ENCODE assay signal across 8 mouse cellular contexts in the genomic region with DNA sequence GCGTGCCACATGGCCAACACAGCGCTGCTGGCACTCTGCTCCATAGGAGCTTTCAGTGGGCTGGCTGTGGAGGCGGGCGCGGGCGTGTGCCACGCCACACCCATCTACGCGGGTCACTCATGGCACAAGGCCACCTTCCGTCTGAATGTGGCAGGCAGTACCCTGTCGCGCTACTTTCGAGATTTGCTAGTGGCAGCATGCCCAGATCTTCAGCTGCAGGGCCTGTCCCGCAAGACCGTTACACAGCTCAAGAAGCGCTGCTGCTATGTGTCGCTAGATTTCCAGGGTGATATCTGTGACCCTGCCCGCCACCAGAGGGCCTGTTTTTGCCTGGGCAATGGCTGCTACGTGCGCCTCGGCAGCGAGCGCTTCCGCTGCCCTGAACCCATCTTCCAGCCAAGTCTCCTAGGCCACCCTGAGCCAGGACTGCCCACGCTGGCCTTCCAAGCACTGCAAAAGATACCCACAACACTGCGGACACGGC. TPM values are rescaled to one million over a fixed set of nuclear protein-coding genes. Genes with fewer than 3 reads are reported as not detected.
A peak's percentile ranks its signal among the peaks of the same experiment; 100 is the strongest.
DNase-seq lines count a peak whose midpoint lies in the region; ATAC-seq and TF ChIP-seq lines count a peak whose summit lies in the region.

No protein-coding gene starts in this region.

- peak overlapping the region; percentile 37 for H3K4me2 ChIP-seq in forebrain, embryonic 14.5 days (ENCODE audit: low read length)
- H3K4me2 ChIP-seq in lung, embryonic 16.5 days (ENCODE audit: low read depth, low read length) = peak overlapping the region; percentile 49

- TF ChIP-seq CTCF in E14TG2a.4 (conservative IDR thresholded peaks at IDR 0.05; ENCODE audit: low read length) = peak; percentile 27

- 16% methylated on average over 27 of the region's 27 CpGs for WGBS in forebrain, embryonic 14.5 days
- WGBS in lung, embryonic 16.5 days = 15% methylated on average over 27 of the region's 27 CpGs

- peak; percentile 76 for DNase-seq in cerebellum, adult 11 months
- peak; percentile 86 for DNase-seq in forebrain, embryonic 14.5 days (ENCODE audit: low spot score)
- DNase-seq in heart, postnatal 10 days = peak; percentile 72 to 74
- DNase-seq in kidney, postnatal 36 days = peak; percentile 67 to 86
- DNase-seq in ovary, postnatal 14 days (ENCODE audit: low spot score) = peak; percentile 48
- DNase-seq in thymus, postnatal 10 days (ENCODE audit: low spot score in 2 of 2) = peak; percentile 55 to 76

- ATAC-seq in forebrain, embryonic 14.5 days = peak; percentile 71
- ATAC-seq in lung, embryonic 16.5 days (ENCODE audit: low read depth) = peak; percentile 74

- H3K27me3 ChIP-seq in E14TG2a.4 (ENCODE audit: insufficient read depth, low read length) = peaks cover 55% of the 10 kb centered on the region
- H3K27me3 ChIP-seq in forebrain, embryonic 14.5 days (replicated peaks; ENCODE audit: control insufficient read depth, insufficient read depth, low read length) = no peaks in the 10 kb centered on the region
- H3K27me3 ChIP-seq in lung, embryonic 16.5 days (ENCODE audit: control insufficient read depth, insufficient read depth, low read depth, low read length) = peaks cover 14% of the 10 kb centered on the region

- 0 out of 2 replicates have a peak overlapping the region, but pooled peaks have one; percentile 17 for H3K9ac ChIP-seq in forebrain, embryonic 14.5 days (ENCODE audit: low read length)
- peak overlapping the region; percentile 12 for H3K9ac ChIP-seq in lung, embryonic 16.5 days (ENCODE audit: low read length)

- intact Hi-C loops in heart, postnatal 10 days (cut with DNase I) = loop anchor here (2.0 kb wide), 1 partner anchor 60 kb away; a partner anchor contains a TSS

- H3K4me1 ChIP-seq in E14TG2a.4 (replicated peaks; ENCODE audit: low read depth, low read length) = peaks cover 68% of the 10 kb centered on the region
- H3K4me1 ChIP-seq in forebrain, embryonic 14.5 days (ENCODE audit: control insufficient read depth, insufficient read depth, low read length) = peaks cover 27% of the 10 kb centered on the region
- peaks cover 24% of the 10 kb centered on the region for H3K4me1 ChIP-seq in lung, embryonic 16.5 days (replicated peaks; ENCODE audit: control insufficient read depth, insufficient read depth, low read length)

- H3K36me3 ChIP-seq in E14TG2a.4 (ENCODE audit: insufficient read depth, low read length) = peaks cover 31% of the 10 kb centered on the region
- H3K36me3 ChIP-seq in forebrain, embryonic 14.5 days (ENCODE audit: control insufficient read depth, insufficient read depth, low read length) = no peaks in the 10 kb centered on the region
- H3K36me3 ChIP-seq in lung, embryonic 16.5 days (ENCODE audit: control insufficient read depth, insufficient read depth, low read length) = no peaks in the 10 kb centered on the region

- H3K9me3 ChIP-seq in E14TG2a.4 (ENCODE audit: low read length) = no peaks in the 10 kb centered on the region
- H3K9me3 ChIP-seq in forebrain, embryonic 14.5 days (replicated peaks; ENCODE audit: control insufficient read depth, low read length) = no peaks in the 10 kb centered on the region
- no peaks in the 10 kb centered on the region for H3K9me3 ChIP-seq in lung, embryonic 16.5 days (ENCODE audit: control insufficient read depth, low read length)

- H3K27ac ChIP-seq in forebrain, embryonic 14.5 days (ENCODE audit: low read depth, low read length) = peak overlapping the region; percentile 60; the same call in 1 of the 2 replicates
- H3K27ac ChIP-seq in lung, embryonic 16.5 days (ENCODE audit: low read length) = no peak overlapping the region

- H3K4me3 ChIP-seq in E14TG2a.4 (replicated peaks; ENCODE audit: low read length) = peak overlapping the region; percentile 74
- H3K4me3 ChIP-seq in forebrain, embryonic 14.5 days (ENCODE audit: low read depth, low read length) = no peak overlapping the region
- H3K4me3 ChIP-seq in lung, embryonic 16.5 days (ENCODE audit: low read length) = peak overlapping the region; percentile 18

RNA-seq across cellular contexts. Expression of a gene that starts 0.9 kb away (rescaled TPM):
- polyA plus RNA-seq in forebrain, embryonic 14.5 days (2014; fragmentation: Nextera tagmentation; extraction: Ambion mirVana) = 0.15 and 0.19 TPM in 2 replicates
- total RNA-seq in heart, postnatal 10 days (2021) = under 1 TPM in 1 of 2 experiments, not detected in 1; 0.22 TPM
- polyA plus RNA-seq in lung, embryonic 16.5 days (2015; fragmentation: Nextera tagmentation; extraction: Ambion mirVana) = 0.33 and 0.35 TPM in 2 replicates

RNA-seq across cellular contexts. Expression of a gene that starts 5.6 kb away (rescaled TPM):
- polyA plus RNA-seq in forebrain, embryonic 14.5 days (2014; fragmentation: Nextera tagmentation; extraction: Ambion mirVana) = 1.2 TPM in 2 replicates
- total RNA-seq in heart, postnatal 10 days (2021) = under 1 TPM; 0.38 to 0.40 TPM
- polyA plus RNA-seq in lung, embryonic 16.5 days (2015; fragmentation: Nextera tagmentation; extraction: Ambion mirVana) = 0.54 and 1.1 TPM in 2 replicates

RNA-seq across cellular contexts. Expression of a gene that starts 6.2 kb away (rescaled TPM):
- 19.8 and 23.6 TPM in 2 replicates for polyA plus RNA-seq in forebrain, embryonic 14.5 days (2014; fragmentation: Nextera tagmentation; extraction: Ambion mirVana)
- total RNA-seq in heart, postnatal 10 days (2021) = 1 to 10 TPM; 1.3 to 1.8 TPM
- polyA plus RNA-seq in lung, embryonic 16.5 days (2015; fragmentation: Nextera tagmentation; extraction: Ambion mirVana) = 2.7 and 4.4 TPM in 2 replicates

RNA-seq across cellular contexts. Expression of a gene that starts 17.2 kb away (rescaled TPM):
- polyA plus RNA-seq in forebrain, embryonic 14.5 days (2014; fragmentation: Nextera tagmentation; extraction: Ambion mirVana) = 3.5 and 5.0 TPM in 2 replicates
- total RNA-seq in heart, postnatal 10 days (2021) = 10 to 100 TPM; 10.2 to 10.4 TPM
- polyA plus RNA-seq in lung, embryonic 16.5 days (2015; fragmentation: Nextera tagmentation; extraction: Ambion mirVana) = 15.6 and 21.3 TPM in 2 replicates

RNA-seq across cellular contexts. Expression of a gene that starts 51.0 kb away (rescaled TPM):
- 14.8 and 15.2 TPM in 2 replicates for polyA plus RNA-seq in forebrain, embryonic 14.5 days (2014; fragmentation: Nextera tagmentation; extraction: Ambion mirVana)
- 10 to 100 TPM; 25.7 to 26.8 TPM for total RNA-seq in heart, postnatal 10 days (2021)
- 31.4 and 33.1 TPM in 2 replicates for polyA plus RNA-seq in lung, embryonic 16.5 days (2015; fragmentation: Nextera tagmentation; extraction: Ambion mirVana)
